Mouse (Mus musculus) spleen, adult 2 months (tissue): ENCODE data around the gene Pgrmc2.

Source experiments
- CTCF ChIP-seq: fragments of 200-500 bp; IDR thresholded peaks from 2 replicates; pipeline ENCODE4 v1.5.1; 2011; ENCODE audit warnings: mild to moderate bottlenecking, inconsistent platforms; ENCODE audit not compliant: insufficient read depth, insufficient read length, insufficient replicate concordance; ENCODE audit errors: extremely low read depth
- POLR2A ChIP-seq: fragments of 200-500 bp; IDR thresholded peaks from 2 replicates; pipeline ENCODE4 v1.6.1; 2011; ENCODE audit warnings: low read depth, low read length, inconsistent platforms

DNA sequence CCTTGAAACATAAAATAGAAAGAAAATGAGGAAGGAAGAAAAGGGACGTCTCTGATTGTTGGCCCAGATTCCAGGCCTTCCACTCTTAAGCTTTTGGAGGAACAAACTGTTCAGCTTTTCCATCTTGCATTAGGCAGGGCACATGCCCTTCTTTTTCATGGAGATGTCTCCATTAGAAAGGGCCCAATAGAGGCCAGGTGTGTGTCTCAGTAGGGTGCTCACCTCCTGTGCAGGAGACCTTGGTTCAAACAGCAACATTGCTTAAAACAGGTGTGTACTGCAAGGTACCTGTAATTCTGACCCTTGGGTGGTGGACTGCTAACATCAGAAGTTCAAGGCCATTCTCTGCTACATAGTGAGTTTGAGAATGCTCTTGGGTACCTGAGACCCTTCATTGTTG, 16.8 kb upstream of the Pgrmc2 start:
- no peak for TF ChIP-seq CTCF
- no peak for TF ChIP-seq POLR2A
